Mouse (Mus musculus): ENCODE measurements around the gene Frzb. TPM values are rescaled to one million over a fixed set of nuclear protein-coding genes. Genes with fewer than 3 reads are reported as not detected.

The Frzb gene
- total RNA-seq, 2 experiments from 2014 or later, result 6.7 to 28.1 TPM

- Histone ChIP-seq H3K4me3 (no peak overlapping the region), H3K27ac (no peak overlapping the region)
- DNase-seq, result no peak
- intact Hi-C loops (cut with DNase I), result no loop called here
- no peak for TF ChIP-seq CTCF (IDR thresholded peaks at IDR 0.05)
Observed at GRCm38 (mm10) chr2:80416286-80416685, 31.1 kb downstream of the Frzb start.

- intact Hi-C loops (cut with DNase I), result no loop called here
- H3K4me3 ChIP-seq, result no peak overlapping the region
- no peak for TF ChIP-seq CTCF (IDR thresholded peaks at IDR 0.05)
- H3K27ac ChIP-seq, result no peak overlapping the region
- no peak for DNase-seq
Observed at GRCm38 (mm10) chr2:80414387-80414786, 33.0 kb downstream of the Frzb start.

DNA sequence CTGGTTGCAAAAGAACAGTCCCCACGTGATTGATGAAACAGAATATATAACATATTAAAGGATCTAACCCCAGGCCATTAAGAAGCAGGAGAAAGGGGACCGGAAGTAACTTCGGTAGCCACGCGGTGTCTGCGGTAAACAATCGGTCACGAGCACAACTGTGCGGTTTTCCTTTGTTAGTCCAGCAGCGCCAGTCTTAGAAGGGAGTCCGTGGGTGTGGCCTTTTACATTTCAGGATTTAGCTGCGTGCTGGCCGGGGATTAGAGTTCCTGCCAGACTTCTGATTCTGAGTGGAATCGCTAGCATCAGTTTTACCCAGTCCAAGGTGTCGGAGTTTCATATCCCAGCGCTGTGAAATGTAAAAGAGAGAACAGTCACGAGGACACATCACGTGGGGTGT, 34.3 kb downstream of the Frzb start:
- H3K4me3 ChIP-seq, result peak overlapping the region; percentile 54
- no peak overlapping the region for H3K27ac ChIP-seq
- TF ChIP-seq CTCF (IDR thresholded peaks at IDR 0.05), result no peak
- no peak for DNase-seq
- intact Hi-C loops (cut with DNase I), result no loop called here

GRCm38 (mm10) chr2:80409893-80410574, 37.4 kb downstream of the Frzb start:
- DNase-seq, result no peak
- TF ChIP-seq CTCF (IDR thresholded peaks at IDR 0.05), result no peak
- intact Hi-C loops (cut with DNase I), result no loop called here
- Histone ChIP-seq H3K4me3 (no peak overlapping the region), H3K27ac (no peak overlapping the region)

DNA sequence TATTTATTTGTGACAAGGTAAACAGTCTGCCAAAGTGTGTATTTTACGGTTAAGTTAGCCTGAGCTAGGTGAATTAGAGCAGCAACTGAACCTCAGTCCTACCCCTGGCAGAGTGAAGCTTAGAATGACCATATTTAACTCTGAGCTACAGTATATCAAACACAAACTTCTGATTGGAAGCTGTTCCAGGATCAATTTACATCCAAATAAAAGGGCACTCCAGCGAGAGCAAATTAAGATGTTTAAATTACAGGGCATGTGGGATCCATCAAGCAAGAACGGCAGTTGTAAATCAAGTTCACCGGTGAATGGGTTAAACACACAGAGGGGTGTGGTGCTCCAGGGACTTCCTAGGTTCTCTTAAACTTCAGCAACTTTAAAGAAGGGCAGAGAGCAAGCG, 42.7 kb downstream of the Frzb start:
- no peak for TF ChIP-seq CTCF (IDR thresholded peaks at IDR 0.05)
- intact Hi-C loops (cut with DNase I), result no loop called here
- Histone ChIP-seq H3K4me3 (no peak overlapping the region), H3K27ac (no peak overlapping the region)
- DNase-seq, result no peak

- DNase-seq, result no peak
- Histone ChIP-seq H3K4me3 (no peak overlapping the region), H3K27ac (no peak overlapping the region)
- no peak for TF ChIP-seq CTCF (IDR thresholded peaks at IDR 0.05)
- intact Hi-C loops (cut with DNase I), result no loop called here
Observed at GRCm38 (mm10) chr2:80398595-80399099, 48.8 kb downstream of the Frzb start.

DNA sequence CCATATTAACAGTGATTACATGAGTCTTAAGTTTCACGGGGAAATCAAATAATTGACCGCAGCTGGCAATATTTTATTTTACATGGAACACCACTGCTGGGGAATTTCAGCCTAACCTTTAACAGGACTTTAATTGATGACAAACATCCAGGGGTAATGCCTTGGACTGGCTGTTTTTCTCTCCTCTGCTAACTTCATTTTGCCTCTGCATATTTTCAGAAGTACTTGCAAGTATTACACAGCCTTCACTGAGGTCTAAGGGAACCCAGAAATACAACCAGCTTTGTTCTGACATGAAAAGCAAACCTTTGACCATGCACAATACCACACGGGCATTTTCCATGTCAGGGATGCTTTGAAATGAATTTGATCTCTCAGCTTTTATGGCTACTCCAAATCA, 50.6 kb downstream of the Frzb start:
- H3K27ac ChIP-seq, result no peak overlapping the region
- H3K4me3 ChIP-seq, result no peak overlapping the region
- DNase-seq, result no peak
- intact Hi-C loops (cut with DNase I), result no loop called here
- TF ChIP-seq CTCF (IDR thresholded peaks at IDR 0.05), result no peak

DNA sequence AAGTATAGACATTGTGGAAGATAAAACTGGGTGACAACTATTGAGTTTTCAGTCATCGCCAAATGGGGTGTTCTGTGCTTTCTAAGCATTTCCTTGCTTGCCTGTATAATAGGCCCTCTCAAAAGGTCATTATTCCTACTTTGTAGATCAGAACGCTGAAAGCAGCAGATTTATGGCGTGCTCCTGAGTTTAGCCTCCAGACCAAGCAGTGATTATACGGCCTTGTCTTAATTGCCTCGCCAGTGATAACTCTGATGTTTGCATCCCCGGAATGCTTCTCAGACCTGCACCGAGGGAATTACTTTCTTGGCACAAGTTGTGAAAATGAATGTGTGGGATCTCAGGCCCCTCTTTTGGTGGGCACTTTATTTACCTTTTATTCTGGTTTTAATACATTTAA, 51.4 kb downstream of the Frzb start:
- Histone ChIP-seq H3K4me3 (no peak overlapping the region), H3K27ac (no peak overlapping the region)
- DNase-seq, result no peak
- no peak for TF ChIP-seq CTCF (IDR thresholded peaks at IDR 0.05)
- intact Hi-C loops (cut with DNase I), result no loop called here

- DNase-seq, result no peak
- TF ChIP-seq CTCF (IDR thresholded peaks at IDR 0.05), result no peak
- Histone ChIP-seq H3K4me3 (no peak overlapping the region), H3K27ac (no peak overlapping the region)
- intact Hi-C loops (cut with DNase I), result no loop called here
Observed at GRCm38 (mm10) chr2:80388341-80388740, 59.1 kb downstream of the Frzb start.

DNA sequence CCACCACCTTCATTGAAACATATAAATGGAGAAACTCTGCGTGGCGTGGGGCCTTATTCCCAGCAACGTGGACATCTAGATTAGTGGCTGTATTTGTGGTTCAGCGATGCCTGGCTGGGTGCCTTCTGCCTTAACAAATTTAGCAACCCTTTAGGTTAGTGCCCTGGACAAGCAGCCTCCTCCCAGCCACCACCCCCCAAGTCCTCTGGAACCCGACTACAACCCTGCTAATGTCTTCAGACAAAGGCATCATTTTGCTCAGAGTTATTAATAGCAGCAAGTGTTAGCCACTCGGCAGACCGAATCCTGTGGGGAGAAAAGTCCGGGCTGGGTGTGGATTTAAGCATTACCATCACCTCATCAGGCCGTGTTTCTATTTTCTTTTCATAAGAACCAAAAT, 59.8 kb downstream of the Frzb start:
- no peak for TF ChIP-seq CTCF (IDR thresholded peaks at IDR 0.05)
- intact Hi-C loops (cut with DNase I), result no loop called here
- Histone ChIP-seq H3K4me3 (no peak overlapping the region), H3K27ac (no peak overlapping the region)
- DNase-seq, result peak; percentile 23

GRCm38 (mm10) chr2:80386255-80386654, 61.2 kb downstream of the Frzb start:
- Histone ChIP-seq H3K27ac (no peak overlapping the region), H3K4me3 (no peak overlapping the region)
- TF ChIP-seq CTCF (IDR thresholded peaks at IDR 0.05), result no peak
- intact Hi-C loops (cut with DNase I), result no loop called here
- no peak for DNase-seq

DNA sequence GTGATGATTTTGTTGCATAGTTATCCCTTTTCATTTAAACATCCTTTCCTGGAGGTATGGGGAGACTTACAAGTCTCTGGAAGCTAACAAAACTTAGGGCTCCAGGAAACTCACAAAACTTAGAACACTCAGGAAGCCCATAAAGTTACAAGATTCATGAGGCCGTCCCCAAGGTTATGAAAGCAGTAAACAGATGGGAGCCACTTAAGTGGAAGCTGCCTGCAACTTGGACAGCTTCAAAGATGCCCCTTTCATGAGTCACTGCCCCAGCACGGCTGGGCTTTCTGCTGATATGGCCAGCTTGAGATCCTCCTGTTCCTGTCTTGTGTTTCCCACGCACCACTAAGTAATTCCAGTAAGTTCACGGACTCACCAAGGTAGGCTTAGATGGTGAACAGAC, 63.0 kb downstream of the Frzb start:
- no peak for DNase-seq
- no peak for TF ChIP-seq CTCF (IDR thresholded peaks at IDR 0.05)
- intact Hi-C loops (cut with DNase I), result loop anchor here (5.0 kb wide), 1 partner anchor 103 kb away; no protein-coding TSS in a partner anchor
- H3K27ac ChIP-seq, result no peak overlapping the region
- H3K4me3 ChIP-seq, result no peak overlapping the region

- peak overlapping the region; percentile 51 for H3K27ac ChIP-seq
- TF ChIP-seq CTCF (IDR thresholded peaks at IDR 0.05), result no peak
- intact Hi-C loops (cut with DNase I), result loop anchor here (5.0 kb wide), 2 partner anchors 52 to 107 kb away; no protein-coding TSS in a partner anchor
- H3K4me3 ChIP-seq, result no peak overlapping the region
- DNase-seq, result peak; percentile 72
Observed at GRCm38 (mm10) chr2:80379848-80380247, 67.6 kb downstream of the Frzb start.

DNA sequence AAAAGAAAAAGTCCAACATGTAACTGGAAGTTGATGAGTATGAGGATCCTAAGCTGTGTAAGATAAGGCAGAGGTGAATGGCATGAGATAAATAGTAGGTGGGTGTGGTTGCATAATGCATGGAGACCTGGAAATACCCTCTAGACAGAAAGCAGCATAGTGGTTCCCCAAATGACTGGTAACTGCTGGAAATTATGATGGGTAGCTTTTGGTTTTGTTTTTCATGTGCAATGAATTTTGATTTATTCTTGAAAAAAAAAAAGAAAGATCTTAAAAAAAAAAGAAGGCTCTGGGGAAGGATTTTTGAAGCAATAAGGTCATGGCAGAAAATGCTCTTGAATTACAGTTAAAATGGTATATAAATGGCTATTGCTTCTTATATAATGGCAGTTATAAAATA, 72.5 kb downstream of the Frzb start:
- no peak for DNase-seq
- intact Hi-C loops (cut with DNase I), result loop anchor here (5.0 kb wide), 1 partner anchor 57 kb away; no protein-coding TSS in a partner anchor
- Histone ChIP-seq H3K27ac (no peak overlapping the region), H3K4me3 (no peak overlapping the region)
- TF ChIP-seq CTCF (IDR thresholded peaks at IDR 0.05), result no peak
